Mouse (Mus musculus): ENCODE measurements around the gene Cmc4.

Gene Cmc4

DNA sequence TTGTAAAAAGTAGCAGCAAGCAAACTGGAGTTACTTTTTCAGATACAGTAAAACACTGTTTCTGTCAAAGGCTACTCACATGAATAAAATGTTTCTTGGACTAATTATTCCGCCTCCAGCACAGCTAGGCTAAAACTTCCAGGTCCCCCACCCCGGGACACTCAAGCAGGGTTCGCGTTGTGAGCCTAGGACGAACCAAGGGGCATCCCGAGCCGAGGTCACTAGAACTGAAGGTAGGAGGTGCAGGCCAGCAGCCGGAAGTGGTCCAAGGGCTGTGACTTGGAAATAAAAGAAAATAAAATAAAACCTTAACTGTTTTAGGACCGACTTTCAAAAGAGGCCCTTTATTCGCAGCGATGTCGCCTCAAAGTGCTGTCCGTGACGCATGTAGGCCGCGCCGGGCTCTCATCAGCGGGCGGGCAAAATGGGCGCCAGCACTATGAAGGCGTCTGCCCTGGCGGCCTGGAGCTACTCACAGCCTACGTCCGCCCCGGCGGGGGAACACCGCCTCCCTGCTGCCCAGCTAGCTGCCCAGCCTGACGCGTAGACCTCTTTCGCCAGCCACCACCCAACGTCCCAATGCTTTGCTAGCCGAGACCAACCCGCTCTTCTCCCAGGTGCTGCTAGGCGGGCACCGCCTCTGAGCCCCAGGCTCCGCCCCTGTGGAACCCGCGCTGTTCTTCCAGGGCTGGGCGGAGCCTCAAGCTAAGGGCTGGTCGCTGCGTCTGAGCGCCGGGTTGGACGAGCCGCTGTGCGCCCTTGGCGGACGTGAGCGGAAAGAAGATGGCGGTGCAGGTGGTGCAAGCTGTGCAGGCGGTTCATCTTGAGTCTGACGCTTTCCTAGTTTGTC, at the start of gene Cmc4, which contains the start of the genes Mtcp1 and Brcc3:
Gene Cmc4, minus strand, starts transcription at position 649 of the 850 bp plus-strand sequence.
Gene Mtcp1, minus strand, starts transcription at position 653 of the 850 bp plus-strand sequence.
Gene Brcc3, plus strand, starts transcription at position 693 of the 850 bp plus-strand sequence.
- peak; percentile 91 to 92 for DNase-seq (ENCODE audit: low spot score in 2 of 2)

DNA sequence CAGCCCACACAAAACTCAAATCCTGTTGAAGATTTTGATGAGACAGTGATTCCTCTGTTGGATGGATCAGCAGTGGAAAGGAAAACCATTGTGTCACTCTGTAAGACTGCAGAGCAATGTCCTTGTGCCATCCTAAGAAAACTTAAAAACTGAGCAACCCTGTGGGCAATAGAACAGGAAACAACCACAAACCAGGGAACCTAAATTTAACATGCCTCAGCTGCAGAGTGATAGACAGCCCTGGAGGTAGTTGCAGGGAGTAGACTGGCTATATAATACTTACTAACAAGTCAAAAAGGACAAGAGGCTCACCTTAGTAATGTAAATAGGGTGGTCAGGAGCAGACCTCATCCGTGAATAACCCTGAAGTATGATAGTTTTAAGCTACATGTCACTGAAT, 38.2 kb upstream of the Cmc4 start:
- DNase-seq (ENCODE audit: low spot score in 2 of 2), result no peak

DNA sequence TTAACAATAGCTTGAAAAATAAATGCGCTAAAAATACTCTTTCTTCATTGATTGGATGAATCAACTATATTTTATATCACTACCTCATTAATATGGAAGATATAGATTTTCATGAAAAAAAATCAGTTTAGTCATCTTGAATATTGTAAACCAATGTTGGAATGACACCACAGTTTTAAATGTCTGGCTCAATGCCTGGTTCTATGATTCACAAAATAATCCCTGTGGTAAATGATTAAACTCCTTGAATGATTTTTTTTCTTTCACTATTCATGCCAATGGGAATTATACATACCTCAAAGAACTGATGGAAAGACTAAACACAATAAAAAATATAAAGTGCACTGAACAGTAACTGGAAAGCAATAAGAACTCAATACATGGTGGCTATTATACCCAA, 6.7 kb downstream of the Cmc4 start:
- DNase-seq (ENCODE audit: low spot score in 2 of 2), result no peak

DNA sequence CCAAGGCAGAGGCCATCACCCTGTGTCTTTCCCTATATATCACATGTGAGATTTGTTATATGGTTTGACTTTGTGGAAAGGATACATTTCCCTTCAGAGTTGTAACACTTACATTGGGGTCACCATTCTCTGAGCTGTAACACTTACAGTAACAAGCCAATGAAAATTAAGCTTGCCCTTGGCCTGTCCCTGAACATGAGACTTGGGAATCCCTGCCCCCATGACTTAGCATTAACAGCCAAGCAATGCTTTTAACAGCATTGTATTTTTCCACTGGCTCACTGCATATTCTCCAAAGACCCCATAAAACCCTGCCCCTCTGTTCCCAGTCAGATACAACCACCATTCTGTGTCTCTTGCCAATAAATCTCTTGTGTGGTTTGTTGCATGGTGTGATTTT, 13.0 kb downstream of the Cmc4 start:
- DNase-seq (ENCODE audit: low spot score in 2 of 2), result no peak

DNA sequence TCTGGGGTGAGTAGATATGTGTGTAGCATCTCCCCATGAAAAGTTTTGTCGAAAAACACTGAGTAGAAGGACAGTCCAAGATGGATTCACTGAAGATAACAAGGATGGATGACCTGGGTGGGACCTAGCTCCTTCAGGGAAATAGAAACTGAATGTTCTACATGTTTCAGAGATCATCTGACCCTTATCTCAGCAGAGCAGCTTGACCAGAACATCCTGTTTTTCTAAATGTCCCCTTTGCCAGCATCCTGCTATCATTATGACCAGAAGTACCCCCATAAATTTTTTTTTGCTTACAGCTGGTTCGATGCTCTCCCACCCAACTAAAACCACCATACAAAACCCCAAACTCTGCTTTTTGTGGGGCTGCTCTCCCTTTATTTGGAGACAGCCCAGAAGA, 13.7 kb downstream of the Cmc4 start:
- peak in 1 of 2 experiments; percentile 14 for DNase-seq (ENCODE audit: low spot score in 2 of 2)

- DNase-seq (ENCODE audit: low spot score in 2 of 2), result no peak
Observed at GRCm38 (mm10) chrX:75399471-75399870, 16.9 kb downstream of the Cmc4 start.

DNA sequence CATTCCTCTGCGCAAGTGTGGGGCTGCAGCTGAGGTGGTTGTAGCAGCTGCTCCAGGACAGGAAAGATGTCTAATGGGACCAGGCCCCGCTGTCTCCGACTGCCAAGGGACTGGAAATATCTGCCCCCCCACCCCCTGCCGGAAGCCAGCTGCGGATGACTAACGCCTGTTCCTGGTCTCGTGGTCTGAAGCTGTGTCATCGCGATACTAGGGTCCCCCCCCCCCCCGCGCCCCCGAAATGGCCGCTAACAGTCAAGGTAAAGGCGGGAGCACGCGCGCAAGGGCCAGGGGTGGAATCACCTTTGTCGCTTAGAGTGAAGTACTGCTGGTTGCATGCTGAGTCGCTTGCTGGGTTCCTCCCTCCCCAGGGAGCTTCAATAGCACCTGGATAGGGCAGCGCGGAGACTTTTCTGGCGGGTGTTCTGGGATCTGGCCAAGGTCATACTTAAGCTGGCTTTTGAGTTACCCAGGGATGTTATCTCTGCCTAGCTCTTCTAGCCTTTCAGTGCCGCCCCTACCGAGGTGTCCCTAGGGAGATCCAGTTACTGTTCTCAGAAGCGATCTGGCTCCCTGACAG, 34.1 kb downstream of the Cmc4 start, which contains the start of the genes Fundc2 and F8:
Gene Fundc2, plus strand, starts transcription at position 205 of the 577 bp plus-strand sequence.
Gene F8, minus strand, starts transcription at position 421 of the 577 bp plus-strand sequence.
- peak; percentile 41 to 72 for DNase-seq (ENCODE audit: low spot score in 2 of 2)

- no peak for DNase-seq (ENCODE audit: low spot score in 2 of 2)
Observed at GRCm38 (mm10) chrX:75381699-75382098, 34.7 kb downstream of the Cmc4 start.

DNA sequence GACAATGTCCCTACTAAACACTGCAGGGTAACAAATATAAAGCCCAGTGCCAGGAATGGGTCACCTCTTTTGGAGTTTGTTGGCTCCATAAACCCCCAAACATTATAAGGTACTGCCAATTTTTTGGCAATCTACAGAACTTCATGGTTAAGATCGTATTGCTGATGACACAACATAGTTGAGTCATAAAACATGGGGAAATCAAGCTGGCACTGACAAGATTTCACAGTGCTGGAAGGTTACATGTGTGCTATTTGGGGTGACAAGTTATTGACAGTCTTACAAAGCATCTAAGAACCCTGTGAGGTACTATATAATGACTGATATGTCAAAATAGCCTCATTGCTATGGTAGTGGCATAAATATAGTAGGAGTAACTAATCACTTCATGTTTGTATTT, 35.2 kb downstream of the Cmc4 start:
- DNase-seq (ENCODE audit: low spot score in 2 of 2), result no peak

- no peak for DNase-seq (ENCODE audit: low spot score in 2 of 2)
Observed at GRCm38 (mm10) chrX:75376815-75377214, 39.6 kb downstream of the Cmc4 start.

DNA sequence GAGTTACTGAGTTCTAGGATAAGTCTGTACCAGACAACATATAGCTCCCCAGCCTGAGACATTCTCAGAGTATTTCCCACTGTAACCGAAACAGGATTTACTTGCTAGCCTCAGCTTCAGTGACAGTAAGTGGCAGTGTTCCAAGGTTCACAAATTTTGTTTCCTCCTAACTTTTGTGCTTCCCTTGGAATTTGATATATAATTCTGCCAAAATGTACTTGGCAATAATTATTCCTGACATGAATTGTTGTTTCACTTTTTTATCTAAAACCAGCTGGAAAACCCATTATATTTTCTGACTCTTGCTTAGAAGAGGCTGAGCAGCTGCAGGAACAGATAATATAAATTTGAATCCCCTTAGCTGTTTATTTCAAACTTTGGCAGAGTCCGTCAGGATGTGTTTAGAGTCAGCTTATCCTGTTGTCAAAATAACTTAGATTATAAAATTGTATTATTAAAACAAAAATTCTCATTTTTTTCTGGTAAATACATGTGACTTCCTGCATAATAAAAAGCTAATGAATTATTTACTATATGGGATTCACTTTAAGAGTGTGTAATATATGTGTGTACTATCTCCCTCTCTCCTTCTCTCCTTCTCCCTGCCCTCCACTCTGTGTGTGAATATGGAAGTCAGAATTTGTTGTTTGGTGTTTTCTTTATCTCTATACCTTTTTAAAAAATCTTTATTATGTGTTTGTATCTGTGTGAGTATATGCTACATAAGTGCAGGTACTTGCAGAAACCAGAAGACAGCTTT, 43.5 kb downstream of the Cmc4 start:
- no peak for DNase-seq (ENCODE audit: low spot score in 2 of 2)

DNA sequence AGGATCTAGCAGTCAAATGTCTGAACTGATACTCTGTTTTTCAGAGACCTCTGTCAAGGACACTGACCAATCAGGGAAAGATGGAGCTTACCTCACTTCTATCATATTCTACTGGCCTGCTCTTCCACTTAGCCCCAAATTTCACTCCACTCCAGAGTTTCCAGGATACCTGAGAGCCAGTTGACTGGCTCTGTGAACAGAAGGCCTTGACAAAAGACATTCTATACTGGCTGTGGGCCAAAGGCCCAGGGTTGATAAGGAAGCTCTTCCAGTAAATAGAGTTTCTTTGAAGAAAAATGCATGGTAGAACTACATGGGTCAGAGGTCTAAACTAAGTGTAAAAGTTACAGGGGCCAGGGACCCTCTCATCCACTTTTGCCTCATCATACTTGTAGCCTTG, 46.2 kb downstream of the Cmc4 start:
- no peak for DNase-seq (ENCODE audit: low spot score in 2 of 2)
